Mouse (Mus musculus) forebrain, embryonic 14.5 days (tissue): ENCODE results near the gene Nox1. TPM values are rescaled to one million over a fixed set of nuclear protein-coding genes. Genes with fewer than 3 reads are reported as not detected.
"Not testable (repeated sequence)": the region's sequence is repeated elsewhere in the genome, so short reads cannot be mapped to it uniquely, and the experiment has no call there.

Experiments
- ATAC-seq: fragments of 200-750 bp; cut with Nextera tagmentation; 2 replicates; pipeline ENCODE4 v1.8.0; 2017; ENCODE audit warnings: mild to moderate bottlenecking, moderate library complexity
- DNase-seq: peaks from one replicate; pipeline ENCODE4 v3.0.0-alpha.2; 2015; ENCODE audit warnings: low spot score
- H3K27ac ChIP-seq: fragments of 300-500 bp; sonication (generic); 2 replicates; pipeline ENCODE4 v1.5.1; 2014; ENCODE audit warnings: low read depth, mild to moderate bottlenecking, control low read depth, low read length, moderate library complexity
- H3K27me3 ChIP-seq: fragments of 300-500 bp; sonication (generic); replicated peaks from 2 replicates; pipeline ENCODE4 v1.6.1; 2014; ENCODE audit warnings: low read length, control low read depth, mixed read lengths; ENCODE audit not compliant: control insufficient read depth, insufficient read depth
- H3K36me3 ChIP-seq: fragments of 300-500 bp; sonication (generic); 2 replicates; pipeline ENCODE4 v1.6.1; 2014; ENCODE audit warnings: low read length, control low read depth; ENCODE audit not compliant: control insufficient read depth, insufficient read depth
- H3K4me1 ChIP-seq: fragments of 300-500 bp; sonication (generic); 2 replicates; pipeline ENCODE4 v1.6.1; 2014; ENCODE audit warnings: antibody characterized with exemption, low read length, control low read depth; ENCODE audit not compliant: control insufficient read depth, insufficient read depth
- H3K4me2 ChIP-seq: fragments of 300-500 bp; sonication (generic); 2 replicates; pipeline ENCODE4 v1.6.1; 2014; ENCODE audit warnings: mild to moderate bottlenecking, control low read depth, low read length
- H3K4me3 ChIP-seq: fragments of 300-500 bp; sonication (generic); 2 replicates; pipeline ENCODE4 v1.5.1; 2014; ENCODE audit warnings: low read depth, low read length, control low read depth
- H3K9ac ChIP-seq: fragments of 300-500 bp; sonication (generic); 2 replicates; pipeline ENCODE4 v1.6.1; 2014; ENCODE audit warnings: mild to moderate bottlenecking, low read length, control low read depth, moderate library complexity
- H3K9me3 ChIP-seq: fragments of 300-500 bp; sonication (generic); replicated peaks from 2 replicates; pipeline ENCODE4 v1.6.1; 2016; ENCODE audit warnings: low read length, control low read depth, mixed read lengths; ENCODE audit not compliant: control insufficient read depth
- WGBS: fragments of 180-500 bp; shearing (Covaris S2); extraction: QIAGEN DNeasy Blood & Tissue Kit; methylation state at CpG from one replicate; pipeline ENCODE4 v1.1.7; 2014; 5-methylcytosine and 5-hydroxymethylcytosine counted together
- polyA plus RNA-seq: library from polyadenylated mRNA; unstranded; fragments of >200 nt; fragmentation: Nextera tagmentation; extraction: Ambion mirVana; gene quantifications from 2 replicates; pipeline ENCODE4 v1.2.1, GENCODE M21; 2014

Gene Nox1
- polyA plus RNA-seq, 1 experiment from 2014 or later: not detected

DNA sequence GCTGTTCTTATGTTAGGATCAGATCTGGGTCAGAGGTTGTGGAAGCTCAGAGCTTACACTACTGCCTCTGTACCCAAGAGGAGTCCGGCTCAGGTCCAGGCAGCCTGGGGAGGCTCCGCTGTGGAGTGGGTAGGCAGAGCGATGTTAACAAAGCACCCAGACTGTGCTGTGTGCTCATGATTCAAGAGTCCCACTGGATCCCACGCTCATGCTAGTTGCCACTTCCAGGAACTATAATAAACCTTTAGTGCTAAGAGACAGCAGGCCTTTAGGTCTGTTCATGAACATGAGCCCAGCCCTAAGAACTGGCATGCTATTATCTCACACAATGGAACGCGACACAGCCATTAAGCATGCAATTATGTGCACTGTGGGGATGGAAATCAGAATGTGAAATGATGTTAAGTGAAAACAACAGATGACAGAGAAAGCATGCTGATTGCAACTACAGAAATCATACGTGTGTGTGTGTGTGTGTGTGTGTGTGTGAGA, 10.6 kb downstream of the Nox1 start:
- WGBS: 63% methylated on average over 7 of the region's 7 CpGs
- Histone ChIP-seq H3K27me3 (no peaks in the 10 kb centered on the region), H3K4me3 (no peak overlapping the region), H3K4me2 (no peak overlapping the region), H3K4me1 (no peaks in the 10 kb centered on the region), H3K9me3 (no peaks in the 10 kb centered on the region), H3K9ac (no peak overlapping the region), H3K36me3 (no peaks in the 10 kb centered on the region), H3K27ac (no peak overlapping the region)
- ATAC-seq: no peak
- peak; percentile 5 for DNase-seq

- no peaks in the 10 kb centered on the region for H3K9me3 ChIP-seq
- no peak overlapping the region for H3K4me3 ChIP-seq
- no peak overlapping the region for H3K27ac ChIP-seq
- no peak overlapping the region for H3K9ac ChIP-seq
- no peaks in the 10 kb centered on the region for H3K27me3 ChIP-seq
- ATAC-seq (no peak), DNase-seq (no peak)
- no peaks in the 10 kb centered on the region for H3K4me1 ChIP-seq
- no peak overlapping the region for H3K4me2 ChIP-seq
- no peaks in the 10 kb centered on the region for H3K36me3 ChIP-seq
- 85% methylated on average over 2 of the region's 2 CpGs for WGBS
These were observed 13.3 kb downstream of the Nox1 start for GRCm38 (mm10) chrX:134208491-134208890.

GRCm38 (mm10) chrX:134187201-134187600, 34.6 kb downstream of the Nox1 start, which contains the start of gene Arl13a:
Gene Arl13a (plus strand): TSS chrX:134187501.
- H3K4me2 ChIP-seq, H3K27ac ChIP-seq, H3K4me3 ChIP-seq: not testable (repeated sequence)

GRCm38 (mm10) chrX:134174699-134175098, 47.1 kb downstream of the Nox1 start:
- Histone ChIP-seq H3K36me3 (no peaks in the 10 kb centered on the region), H3K4me1 (no peaks in the 10 kb centered on the region), H3K27me3 (no peaks in the 10 kb centered on the region), H3K9ac (no peak overlapping the region), H3K4me3 (no peak overlapping the region), H3K4me2 (no peak overlapping the region), H3K27ac (no peak overlapping the region), H3K9me3 (no peaks in the 10 kb centered on the region)
- no peak for DNase-seq
- WGBS: 89% methylated on average over 1 of the region's 1 CpGs
- ATAC-seq: no peak

More at GRCm38 (mm10) chrX:134187201-134187600, 34.6 kb downstream of the Nox1 start, which contains the start of gene Arl13a:
- not testable (repeated sequence) for H3K4me1 ChIP-seq, H3K27me3 ChIP-seq, H3K9me3 ChIP-seq, H3K9ac ChIP-seq, ATAC-seq, H3K36me3 ChIP-seq, DNase-seq
- 89% methylated on average over 9 of the region's 9 CpGs for WGBS

GRCm38 (mm10) chrX:134170584-134170983, 51.2 kb downstream of the Nox1 start:
- ATAC-seq: no peak
- H3K9ac ChIP-seq: no peak overlapping the region
- H3K27me3 ChIP-seq: no peaks in the 10 kb centered on the region
- no peak overlapping the region for H3K4me2 ChIP-seq
- H3K9me3 ChIP-seq: no peaks in the 10 kb centered on the region
- WGBS: 90% methylated on average over 1 of the region's 1 CpGs
- no peak overlapping the region for H3K27ac ChIP-seq
- H3K36me3 ChIP-seq: no peaks in the 10 kb centered on the region
- no peak overlapping the region for H3K4me3 ChIP-seq
- H3K4me1 ChIP-seq: no peaks in the 10 kb centered on the region
- no peak for DNase-seq

- H3K4me3 ChIP-seq: no peak overlapping the region
- WGBS: 51% methylated on average over 4 of the region's 4 CpGs
- ATAC-seq: no peak
- H3K4me2 ChIP-seq: no peak overlapping the region
- no peak for DNase-seq
- no peaks in the 10 kb centered on the region for H3K4me1 ChIP-seq
- no peaks in the 10 kb centered on the region for H3K9me3 ChIP-seq
- H3K27me3 ChIP-seq: no peaks in the 10 kb centered on the region
- no peaks in the 10 kb centered on the region for H3K36me3 ChIP-seq
- H3K27ac ChIP-seq: no peak overlapping the region
- H3K9ac ChIP-seq: no peak overlapping the region
These were observed 58.3 kb downstream of the Nox1 start for GRCm38 (mm10) chrX:134163484-134163883.

- 34% methylated on average over 11 of the region's 11 CpGs for WGBS
- peak overlapping the region; percentile 22 for H3K4me3 ChIP-seq
- no peaks in the 10 kb centered on the region for H3K27me3 ChIP-seq
- ATAC-seq: no peak
- DNase-seq: no peak
- H3K9ac ChIP-seq: 0 out of 2 replicates have a peak overlapping the region, but pooled peaks have one; percentile 21
- no peaks in the 10 kb centered on the region for H3K4me1 ChIP-seq
- no peaks in the 10 kb centered on the region for H3K36me3 ChIP-seq
- peak overlapping the region; percentile 45 for H3K4me2 ChIP-seq
- no peak overlapping the region for H3K27ac ChIP-seq
- no peaks in the 10 kb centered on the region for H3K9me3 ChIP-seq
These were observed 58.9 kb downstream of the Nox1 start for GRCm38 (mm10) chrX:134162826-134163225.

- DNase-seq: no peak
- H3K9ac ChIP-seq: peak within 1 kb of the TSS; percentile 21; the same call in 1 of the 2 replicates
- no peaks in the 10 kb centered on the region for H3K27me3 ChIP-seq
- no peak for ATAC-seq
- peak within 1 kb of the TSS; percentile 45 for H3K4me2 ChIP-seq
- no peaks in the 10 kb centered on the region for H3K9me3 ChIP-seq
- H3K36me3 ChIP-seq: no peaks in the 10 kb centered on the region
- H3K4me3 ChIP-seq: peak within 1 kb of the TSS; percentile 22
- no peak within 1 kb of the TSS for H3K27ac ChIP-seq
- WGBS: 42% methylated on average over 16 of the region's 16 CpGs
- H3K4me1 ChIP-seq: no peaks in the 10 kb centered on the region
These were observed 59.6 kb downstream of the Nox1 start, which contains the start of gene Xkrx for GRCm38 (mm10) chrX:134162043-134162720. Gene Xkrx (minus strand): TSS chrX:134162076.

- 90% methylated on average over 2 of the region's 2 CpGs for WGBS
- DNase-seq: no peak
- H3K9ac ChIP-seq: no peak overlapping the region
These were observed 61.3 kb downstream of the Nox1 start for GRCm38 (mm10) chrX:134160442-134160841.

More at GRCm38 (mm10) chrX:134160442-134160841, 61.3 kb downstream of the Nox1 start:
- Histone ChIP-seq H3K4me3 (no peak overlapping the region), H3K9me3 (no peaks in the 10 kb centered on the region), H3K27ac (no peak overlapping the region), H3K4me2 (no peak overlapping the region), H3K4me1 (no peaks in the 10 kb centered on the region), H3K27me3 (no peaks in the 10 kb centered on the region), H3K36me3 (no peaks in the 10 kb centered on the region)
- ATAC-seq: no peak
